9 mouse cellular contexts compared by ENCODE assay signal in the genomic region with DNA sequence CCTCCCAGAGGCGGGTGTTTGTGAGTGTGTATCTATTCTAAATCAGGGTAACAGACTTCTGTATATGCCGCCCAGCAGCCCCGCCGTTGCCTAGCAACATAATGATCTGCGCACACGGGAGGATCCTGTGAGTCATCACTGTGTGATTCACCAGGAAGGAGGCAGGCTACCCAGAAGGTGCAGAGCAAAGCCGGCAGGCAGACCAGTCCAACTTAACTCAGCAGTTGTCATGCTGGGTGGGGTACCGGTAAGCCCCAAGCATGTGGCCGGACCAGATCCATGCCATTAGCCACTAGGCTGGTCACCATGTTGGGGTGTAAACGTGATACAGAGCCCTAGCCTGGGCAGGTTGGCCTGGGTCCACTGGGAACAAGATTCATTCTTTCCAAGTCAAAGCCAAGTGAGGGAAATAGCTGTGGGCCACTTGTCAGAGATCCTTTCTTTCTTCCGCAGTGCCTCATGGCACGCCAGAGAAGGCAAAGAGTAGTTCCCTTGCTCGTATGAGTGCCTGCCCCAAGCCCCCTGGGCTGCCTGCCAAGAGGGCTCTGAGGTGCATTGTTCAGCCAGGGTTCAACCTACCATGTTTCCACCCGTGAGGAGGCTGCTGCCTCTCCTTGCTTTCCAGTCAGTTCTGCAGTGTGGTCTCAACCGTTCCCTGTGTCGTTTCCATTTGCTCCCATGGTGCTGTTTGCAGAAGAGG. TPM values are rescaled to one million over a fixed set of nuclear protein-coding genes. Genes with fewer than 3 reads are reported as not detected.
A peak's percentile ranks its signal among the peaks of the same experiment; 100 is the strongest.
DNase-seq lines count a peak whose midpoint lies in the region; TF ChIP-seq lines count a peak whose summit lies in the region.
"Had no signal": no experiment of that assay in that cellular context is flagged by ENCODE, and none has a peak within 500 bp of the region (broad histone marks: within the 10 kb centered on the region; RNA-seq: fewer than 3 reads in every experiment).

No protein-coding gene starts in this region.

- H3K4me3 ChIP-seq in embryonic fibroblast, embryonic 13.5 days (ENCODE audit: insufficient read depth, low read length) = no peak overlapping the region
- no peak overlapping the region for H3K4me3 ChIP-seq in myocyte
- H3K4me3 ChIP-seq: liver, embryonic 13.5 days had no signal

- 0 out of 2 replicates have a peak, but pooled peaks have one; percentile 30 for TF ChIP-seq POLR2A in embryonic fibroblast, embryonic 13.5 days (IDR thresholded peaks at IDR 0.05; ENCODE audit: low read depth, low read length)
- TF ChIP-seq POLR2A in myocyte (IDR thresholded peaks at IDR 0.05; ENCODE audit: insufficient read length, low read depth) = no peak

- no peaks in the 10 kb centered on the region for H3K36me3 ChIP-seq in myocyte (ENCODE audit: control insufficient read depth, insufficient read depth)
- H3K36me3 ChIP-seq: liver, embryonic 13.5 days had no signal

- H3K27ac ChIP-seq in embryonic fibroblast, embryonic 13.5 days (ENCODE audit: insufficient read depth, low read length) = peak overlapping the region; percentile 46
- H3K27ac ChIP-seq: liver, embryonic 13.5 days had no signal

- intact Hi-C loops in heart, postnatal 14 days (cut with DNase I) = no loop called here

- DNase-seq in embryo, embryonic 10 days (ENCODE audit: low spot score) = peak; percentile 56
- no peak for DNase-seq in embryo, embryonic 9.5 days (ENCODE audit: extremely low spot score)
- DNase-seq in adrenal gland, postnatal 25 days = peak; percentile 73
- peak; percentile 9 to 24 for DNase-seq in heart, postnatal 14 days
- DNase-seq in left cerebral cortex, adult 18-20 months (ENCODE audit: low spot score in 2 of 2) = peak; percentile 85 to 88
- peak; percentile 58 to 72 for DNase-seq in urinary bladder, postnatal 36 days (ENCODE audit: low spot score in 2 of 2)
- DNase-seq: liver, embryonic 13.5 days had no signal

- TF ChIP-seq CTCF in embryonic fibroblast, embryonic 13.5 days (IDR thresholded peaks at IDR 0.05; ENCODE audit: borderline replicate concordance, insufficient read depth, low read length) = no peak

- H3ac ChIP-seq in myocyte (ENCODE audit: control insufficient read depth, insufficient read length) = no peak overlapping the region

- no peaks in the 10 kb centered on the region for H3K79me2 ChIP-seq in myocyte (ENCODE audit: control insufficient read depth, insufficient read depth)

- peaks cover 5% of the 10 kb centered on the region; the same call in 1 of the 2 replicates for H3K4me1 ChIP-seq in embryonic fibroblast, embryonic 13.5 days (ENCODE audit: control insufficient read depth, insufficient read depth, low read length)

- H3K27me3 ChIP-seq in myocyte (ENCODE audit: control insufficient read depth, insufficient read depth, insufficient read length) = no peaks in the 10 kb centered on the region

- H3K4me2 ChIP-seq in myocyte (ENCODE audit: low read depth) = peak overlapping the region; percentile 69
- H3K4me2 ChIP-seq: liver, embryonic 13.5 days had no signal

TF ChIP-seq in myocyte, 11 proteins besides CTCF, POLR2A, EP300 and RAD21:
- TF ChIP-seq E2F4 (IDR thresholded peaks at IDR 0.05; ENCODE audit: insufficient read depth) = no peak
- peak in 2 of 3 experiments; percentile 48 to 82 for TF ChIP-seq MYOD1 (IDR thresholded peaks at IDR 0.05; ENCODE audit: control insufficient read depth in 1 of 3, insufficient read length in 2 of 3, low read depth in 2 of 3)
- TF ChIP-seq MYOG (IDR thresholded peaks at IDR 0.05; ENCODE audit: control insufficient read depth in 1 of 3, insufficient read depth in 1 of 3, insufficient read length in 2 of 3, low read depth in 2 of 3) = peak in 2 of 3 experiments; percentile 48 to 75
- no peak for TF ChIP-seq TCF3 (IDR thresholded peaks at IDR 0.05; ENCODE audit: insufficient read length, low read depth)
- no peak for TF ChIP-seq POLR2AphosphoS2 (IDR thresholded peaks at IDR 0.05; ENCODE audit: insufficient read length, low read depth)
- TF ChIP-seq TCF12 (IDR thresholded peaks at IDR 0.05; ENCODE audit: insufficient read depth, poor library complexity, severe bottlenecking) = no peak
- no peak for TF ChIP-seq USF1 (IDR thresholded peaks at IDR 0.05; ENCODE audit: low read depth)
- TF ChIP-seq SRF (IDR thresholded peaks at IDR 0.05; ENCODE audit: control insufficient read depth, insufficient read length, low read depth) = no peak
- no peak for TF ChIP-seq CEBPB (IDR thresholded peaks at IDR 0.05; ENCODE audit: insufficient read depth, poor library complexity, severe bottlenecking)
- TF ChIP-seq REST (IDR thresholded peaks at IDR 0.05; ENCODE audit: insufficient read depth, insufficient read length) = no peak
- no peak for TF ChIP-seq MAX (IDR thresholded peaks at IDR 0.05; ENCODE audit: low read depth)

RNA-seq across cellular contexts. Expression of a gene that starts 53.0 kb away (rescaled TPM):
- 218 and 274 TPM in 2 replicates for total RNA-seq in adrenal gland, postnatal 25 days (2021)
- 273 and 326 TPM in 2 replicates for polyA plus RNA-seq in embryonic fibroblast, embryonic 13.5 days (2011; ENCODE audit: insufficient read length, low read depth, missing spikeins)
- total RNA-seq in heart, postnatal 14 days (2021) = 10 to 100 TPM; 46.5 to 47.0 TPM
- 100 to 1,000 TPM in 1 of 2 experiments, 10 to 100 TPM in 1; 91.7 to 103 TPM for total RNA-seq in left cerebral cortex, adult 18-20 months (2021)
- 120 TPM for polyA plus RNA-seq in myocyte (2012; fragmentation: generic; extraction: Trizol)
